Mouse (Mus musculus) cerebellum, postnatal 14 days (tissue): ENCODE measurements around the gene Gm8127.
A peak's percentile ranks its signal among the peaks of the same experiment; 100 is the strongest.
"Not testable (repeated sequence)": the region's sequence is repeated elsewhere in the genome, so short reads cannot be mapped to it uniquely, and the experiment has no call there.

Source experiments
- DNase-seq, 2 experiments: peaks; one replicate each; pipeline ENCODE4 v3.0.0; 2021; ENCODE audit warnings: mixed read lengths in 2 of 2

Gm8127 gene

DNA sequence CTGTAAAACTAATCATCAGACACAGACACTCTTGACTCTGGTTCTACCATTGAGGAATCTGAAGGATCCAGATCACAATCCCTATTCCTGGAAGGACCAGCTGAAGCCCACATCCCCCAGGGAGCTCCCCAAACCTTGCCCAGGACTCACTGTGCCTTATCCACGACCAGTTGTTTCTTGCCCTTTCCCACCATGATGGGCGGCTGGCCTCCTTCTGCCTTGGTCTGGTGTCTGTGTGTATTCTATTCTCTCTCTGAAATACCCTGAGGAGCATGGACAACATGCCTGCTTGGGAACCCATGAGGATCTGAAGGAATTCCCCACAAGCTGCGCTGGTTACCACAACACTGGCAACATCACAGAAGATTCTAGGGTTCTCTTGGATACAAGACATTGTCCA, at the start of gene Gm8127:
TSS of gene Gm8127 (minus strand) at position 330 of the 400 bp plus-strand sequence.
- not testable (repeated sequence) for DNase-seq

- DNase-seq: not testable (repeated sequence)
Observed at GRCm38 (mm10) chr14:43337646-43338045, 44.0 kb upstream of the Gm8127 start.

- DNase-seq: not testable (repeated sequence)
Observed at GRCm38 (mm10) chr14:43331362-43331880, 37.8 kb upstream of the Gm8127 start.

DNA sequence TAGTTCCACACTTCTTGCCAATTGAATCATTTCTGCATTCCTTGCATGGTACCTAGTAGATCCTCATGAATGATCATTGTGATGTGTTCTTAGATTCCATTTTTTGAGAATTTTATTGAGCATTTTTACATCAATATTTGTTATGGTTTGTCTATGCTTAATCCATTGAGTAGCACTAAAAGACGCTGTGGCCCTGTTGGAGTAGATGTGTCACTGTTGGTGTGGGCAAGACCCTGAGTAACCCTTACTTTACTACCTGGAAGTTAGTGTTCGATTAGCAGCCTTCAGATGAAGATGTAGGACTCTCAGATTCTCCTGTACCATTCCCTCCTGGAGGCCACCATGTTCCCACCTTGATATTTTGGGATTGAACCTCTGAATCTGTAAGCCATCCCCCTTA, 35.0 kb upstream of the Gm8127 start:
- not testable (repeated sequence) for DNase-seq

GRCm38 (mm10) chr14:43319516-43319915, 25.9 kb upstream of the Gm8127 start:
- not testable (repeated sequence) for DNase-seq

- DNase-seq: peak in 1 of 2 experiments; percentile 7
Observed at GRCm38 (mm10) chr14:43278681-43279080, 15.0 kb downstream of the Gm8127 start.

DNA sequence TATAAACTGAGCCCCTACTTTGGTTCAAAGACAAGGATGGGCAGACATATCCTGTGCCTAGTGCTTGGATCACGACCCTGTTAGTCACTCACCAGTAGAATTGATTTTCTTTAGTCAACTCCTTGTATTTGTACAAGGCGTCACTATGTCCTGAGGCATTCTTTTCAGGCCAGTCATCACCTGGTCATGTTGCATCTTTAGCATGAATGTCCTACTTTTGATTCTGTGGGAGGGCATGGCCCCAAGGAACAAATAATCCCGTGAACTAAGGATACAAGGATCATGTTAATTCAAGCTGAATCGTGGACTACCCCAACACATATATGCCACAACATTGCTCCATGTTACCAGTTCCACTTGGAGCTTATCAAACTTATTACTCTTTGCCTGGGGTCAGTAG, 15.5 kb downstream of the Gm8127 start:
- DNase-seq: peak in 1 of 2 experiments; percentile 4

GRCm38 (mm10) chr14:43277468-43277867, 16.2 kb downstream of the Gm8127 start:
- DNase-seq: not testable (repeated sequence)

DNA sequence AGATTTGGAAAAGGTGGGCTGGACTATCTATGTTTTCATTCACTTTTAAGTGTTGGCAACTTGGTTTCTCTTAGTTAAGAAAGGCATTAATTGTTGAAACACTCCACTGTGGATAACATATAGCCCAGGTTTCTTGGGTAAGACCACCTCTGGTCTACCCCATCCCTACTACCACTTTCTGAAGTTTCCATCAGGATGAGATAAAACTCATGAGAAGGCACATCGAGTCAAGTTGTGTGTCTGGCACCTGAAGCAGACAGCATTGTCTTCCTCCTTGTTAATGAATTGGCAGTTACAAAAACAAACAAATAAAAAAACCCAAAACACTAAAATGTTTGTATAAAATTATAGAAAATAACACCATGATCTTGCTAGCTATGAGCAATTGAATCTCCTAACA, 17.9 kb downstream of the Gm8127 start:
- peak in 1 of 2 experiments; percentile 2 for DNase-seq

DNA sequence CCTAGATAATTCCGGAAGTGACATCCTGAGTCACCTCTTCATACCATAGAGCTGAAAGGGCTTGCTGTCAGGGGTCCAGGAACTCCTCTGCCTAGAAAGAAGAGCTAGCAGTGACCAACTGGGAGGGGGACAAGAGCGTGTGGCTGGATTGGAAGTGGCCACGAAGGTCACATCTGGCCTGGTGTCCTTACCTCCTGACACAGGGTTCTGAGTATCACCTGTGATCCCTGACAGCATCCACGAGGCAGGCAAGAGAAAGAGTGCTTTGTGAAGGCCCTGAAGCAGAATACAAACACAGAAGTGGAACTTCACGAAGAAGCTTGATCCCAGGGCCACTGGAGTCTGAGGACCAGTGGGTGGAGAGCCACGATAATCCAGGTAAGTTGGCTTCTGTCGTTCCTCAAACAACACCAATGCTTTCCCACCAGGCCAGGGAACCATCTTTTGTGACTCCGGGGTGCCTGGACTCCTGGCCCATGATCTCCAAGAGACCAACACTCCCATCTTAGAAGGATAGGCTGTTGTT, 18.6 kb downstream of the Gm8127 start, which contains the start of gene Gm9732:
TSS of gene Gm9732 (plus strand) at position 51 of the 526 bp plus-strand sequence.
- DNase-seq: peak in 1 of 2 experiments; percentile 4

DNA sequence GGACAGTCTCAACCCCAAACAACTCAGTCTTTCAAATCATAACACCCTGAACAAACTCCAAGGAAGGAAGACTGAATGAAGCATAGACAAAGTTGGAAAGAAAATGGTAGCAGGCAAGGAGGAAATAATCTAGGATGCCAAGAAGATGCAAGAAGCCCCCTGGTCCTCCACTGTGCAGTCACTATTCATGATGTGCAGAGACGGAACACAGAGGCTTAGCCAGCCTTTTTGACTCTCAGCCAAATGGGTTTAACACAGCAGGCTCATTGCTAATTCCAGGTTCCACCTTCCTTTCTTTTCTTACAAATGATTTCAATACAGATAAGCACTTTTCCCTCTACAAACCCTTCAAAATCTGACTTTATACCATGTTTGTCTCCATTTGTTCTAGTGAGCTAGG, 20.5 kb downstream of the Gm8127 start:
- DNase-seq: peak in 1 of 2 experiments; percentile 4

- DNase-seq: not testable (repeated sequence)
Observed at GRCm38 (mm10) chr14:43269211-43269610, 24.4 kb downstream of the Gm8127 start.

DNA sequence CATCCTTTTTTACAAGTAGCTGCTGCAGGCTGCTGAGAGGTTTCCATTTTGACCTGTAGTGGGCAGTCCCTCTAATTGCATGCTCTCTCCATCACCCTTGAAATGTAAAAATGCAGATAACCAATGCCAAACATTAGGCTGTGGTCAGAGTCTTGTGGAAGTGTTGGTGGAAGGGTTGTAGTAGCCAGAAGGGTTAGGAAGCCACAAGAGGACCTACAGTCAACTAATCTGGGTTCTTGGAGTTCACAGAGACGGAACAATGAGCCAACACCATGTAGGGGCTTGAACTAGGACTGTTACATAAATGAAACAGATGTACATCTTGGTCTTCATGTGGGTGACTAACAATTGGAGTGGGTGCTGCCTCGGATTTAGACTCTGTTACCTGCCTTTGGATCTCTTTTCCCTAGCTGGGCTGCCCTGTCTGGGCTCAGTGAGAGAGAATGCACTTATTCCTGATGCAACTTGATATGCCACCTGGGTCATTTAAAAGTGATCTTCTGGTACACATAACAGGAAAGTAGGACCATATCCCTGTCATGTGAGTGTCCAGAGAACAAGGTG, 25.0 kb downstream of the Gm8127 start:
- not testable (repeated sequence) for DNase-seq

DNA sequence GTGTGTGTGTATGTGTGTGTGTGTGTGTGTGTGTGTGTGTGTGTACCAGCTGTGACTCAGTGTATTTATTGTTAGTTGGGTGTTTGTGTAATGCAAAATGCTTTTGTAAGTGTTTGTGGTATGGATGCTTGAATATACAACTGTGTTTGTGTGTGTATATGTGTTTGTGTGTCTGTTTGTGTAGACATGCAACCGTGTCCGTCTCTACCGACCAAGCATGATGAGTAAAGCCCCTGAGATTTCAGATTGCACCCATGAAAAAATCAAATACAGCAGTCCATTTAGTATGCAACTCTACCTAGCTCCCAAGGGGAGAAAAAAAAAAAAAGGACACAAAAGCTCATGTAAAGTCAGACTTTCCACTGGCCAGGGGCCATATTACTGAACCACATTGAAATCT, 30.2 kb downstream of the Gm8127 start:
- DNase-seq: not testable (repeated sequence)

- DNase-seq: not testable (repeated sequence)
Observed at GRCm38 (mm10) chr14:43258349-43258748, 35.3 kb downstream of the Gm8127 start, which contains the start of gene Gm8126. Gene Gm8126 (plus strand): TSS chr14:43258649.

- DNase-seq: not testable (repeated sequence)
Observed at GRCm38 (mm10) chr14:43256511-43256910, 37.1 kb downstream of the Gm8127 start.

DNA sequence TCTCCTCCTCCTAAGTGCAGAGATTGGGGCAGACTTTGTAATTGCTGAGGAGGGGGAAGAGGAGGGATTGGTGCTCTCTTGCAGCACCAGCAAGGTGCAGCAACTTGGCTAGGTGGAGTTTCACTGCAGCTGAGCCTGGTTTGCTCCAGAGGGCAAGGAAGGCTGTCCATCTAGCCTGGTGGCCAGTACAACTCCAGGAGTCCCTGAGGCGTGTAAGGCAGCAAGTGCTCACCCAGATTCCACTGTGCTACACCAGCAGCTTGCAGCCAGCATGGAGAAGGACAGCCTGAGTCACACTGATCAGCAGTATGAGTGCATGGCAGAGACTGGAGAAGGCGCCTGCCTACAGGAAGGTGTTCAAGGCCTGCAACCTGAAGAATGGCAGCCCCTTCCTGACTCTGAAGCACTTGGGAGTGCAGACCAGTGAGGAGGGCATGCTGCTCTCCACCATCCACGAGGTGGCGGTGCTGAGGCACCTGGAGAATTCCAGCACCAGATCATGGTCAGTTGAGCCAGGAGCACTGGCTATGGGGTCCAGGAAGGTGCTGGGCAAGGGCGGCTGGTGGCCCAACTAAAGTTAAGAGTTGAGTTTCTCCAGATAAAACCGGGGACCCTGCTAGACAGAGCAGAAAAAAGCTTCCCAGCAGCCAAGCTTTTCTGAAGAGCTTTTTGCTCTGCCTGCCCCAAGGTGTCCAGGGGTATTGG, 42.9 kb downstream of the Gm8127 start:
- not testable (repeated sequence) for DNase-seq

GRCm38 (mm10) chr14:43249611-43250170, 43.9 kb downstream of the Gm8127 start:
- peak in 1 of 2 experiments; percentile 11 for DNase-seq
